Mouse (Mus musculus) thymus, postnatal 14 days (tissue): Measurements from ENCODE around the gene Nans.

ENCODE experiments used
- DNase-seq: peaks from one replicate; pipeline ENCODE4 v3.0.0; 2021

The Nans gene

GRCm38 (mm10) chr4:46489028-46489925 is at the start of gene Nans:
TSS of gene Nans (plus strand) at chr4:46489248.
- peak; percentile 97 for DNase-seq

- peak; percentile 47 for DNase-seq
Observed at GRCm38 (mm10) chr4:46442501-46442900, 46.5 kb upstream of the Nans start.

- DNase-seq, result peak; percentile 55
Observed at GRCm38 (mm10) chr4:46445237-46445945, 43.7 kb upstream of the Nans start.

GRCm38 (mm10) chr4:46447461-46447860 is 41.6 kb upstream of the Nans start:
- peak; percentile 53 for DNase-seq

GRCm38 (mm10) chr4:46448886-46449285 is 40.2 kb upstream of the Nans start:
- peak; percentile 55 for DNase-seq

- DNase-seq, result no peak
Observed at GRCm38 (mm10) chr4:46450020-46450518, 39.0 kb upstream of the Nans start.

GRCm38 (mm10) chr4:46450519-46451131 is 38.4 kb upstream of the Nans start, which contains the start of gene Anp32b:
TSS of gene Anp32b (plus strand) at chr4:46450902.
- peak; percentile 96 for DNase-seq

- peak; percentile 85 for DNase-seq
Observed at GRCm38 (mm10) chr4:46451240-46451757, 37.7 kb upstream of the Nans start.

GRCm38 (mm10) chr4:46451758-46452480 is 37.1 kb upstream of the Nans start:
- peak; percentile 81 for DNase-seq

GRCm38 (mm10) chr4:46452481-46452850 is 36.6 kb upstream of the Nans start:
- DNase-seq, result peak; percentile 62

GRCm38 (mm10) chr4:46452855-46453719 is 36.0 kb upstream of the Nans start:
- DNase-seq, result peak; percentile 23

- DNase-seq, result no peak
Observed at GRCm38 (mm10) chr4:46454097-46454864, 34.8 kb upstream of the Nans start.

- no peak for DNase-seq
Observed at GRCm38 (mm10) chr4:46456762-46457161, 32.3 kb upstream of the Nans start.

GRCm38 (mm10) chr4:46457186-46457585 is 31.9 kb upstream of the Nans start:
- no peak for DNase-seq

GRCm38 (mm10) chr4:46458411-46458810 is 30.6 kb upstream of the Nans start:
- DNase-seq, result no peak

- DNase-seq, result peak; percentile 83
Observed at GRCm38 (mm10) chr4:46463130-46463830, 25.8 kb upstream of the Nans start.

- DNase-seq, result no peak
Observed at GRCm38 (mm10) chr4:46465740-46466139, 23.3 kb upstream of the Nans start.

- DNase-seq, result no peak
Observed at GRCm38 (mm10) chr4:46475101-46475500, 13.9 kb upstream of the Nans start.

- no peak for DNase-seq
Observed at GRCm38 (mm10) chr4:46479081-46479480, 10.0 kb upstream of the Nans start.
